Mouse (Mus musculus): ENCODE results near the gene Acbd5.
A peak's percentile ranks its signal among the peaks of the same experiment; 100 is the strongest.
"Not testable (repeated sequence)": the region's sequence is repeated elsewhere in the genome, so short reads cannot be mapped to it uniquely, and the experiment has no call there.

The Acbd5 gene

DNA sequence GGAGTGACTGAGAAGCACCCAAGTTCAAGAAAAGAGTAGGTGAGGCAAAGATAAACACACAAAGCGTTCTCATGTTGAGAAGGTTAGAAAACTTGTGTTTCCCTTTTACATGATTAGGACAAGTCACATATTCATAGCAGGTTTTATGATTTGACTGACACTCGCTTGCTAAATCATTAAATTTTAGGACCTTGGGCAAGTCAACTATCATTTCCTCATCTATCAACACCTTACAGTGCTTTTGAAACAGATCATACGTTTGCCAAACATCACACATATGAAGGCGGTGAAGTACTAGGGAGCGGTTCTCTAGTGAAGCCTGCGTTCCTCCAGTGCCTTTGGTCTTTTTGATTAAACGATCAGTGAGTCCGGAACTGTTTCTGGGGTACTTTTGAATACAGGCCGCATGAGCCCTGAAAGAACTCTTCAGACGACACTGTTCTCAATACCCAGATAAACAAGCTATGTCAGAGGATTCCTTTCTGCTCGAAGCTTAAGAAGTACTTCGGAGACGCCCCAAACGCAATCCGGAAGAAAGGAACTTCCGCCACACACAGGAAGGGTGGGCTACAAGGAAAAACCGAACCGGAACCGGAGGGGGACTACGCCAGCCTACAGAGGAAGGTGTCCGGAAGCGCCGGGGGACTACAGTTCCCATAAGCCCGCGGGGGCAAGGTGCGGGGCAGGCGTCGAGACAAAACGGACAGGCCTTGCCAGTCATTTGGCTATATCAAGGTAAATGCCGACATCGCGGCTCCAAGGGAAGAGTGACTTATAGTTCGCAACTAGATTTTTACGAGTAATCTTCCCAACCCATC, at the start of gene Acbd5:
Gene Acbd5, plus strand, starts transcription at position 616 of the 818 bp plus-strand sequence.
- peak; percentile 94 for ATAC-seq (ENCODE audit: low TSS enrichment)

DNA sequence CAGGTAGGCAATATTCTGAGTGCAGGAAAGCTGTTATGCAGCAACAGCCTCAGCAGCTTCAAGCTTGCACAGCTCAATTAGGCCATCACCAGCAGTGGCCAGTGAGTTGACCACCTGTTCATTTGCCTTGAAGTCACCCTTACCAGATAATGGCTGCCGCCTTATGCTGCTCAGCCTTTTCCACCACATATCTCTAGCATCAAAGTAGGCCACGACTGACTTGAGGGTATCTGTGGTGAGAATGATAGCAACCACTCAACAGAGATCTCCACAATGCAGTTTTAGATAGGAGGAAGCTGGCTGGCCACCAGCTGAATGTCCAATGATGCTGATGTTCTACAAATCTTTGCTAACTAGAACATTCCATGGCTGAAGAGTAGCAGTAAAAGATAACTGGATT, 48.8 kb upstream of the Acbd5 start:
- ATAC-seq (ENCODE audit: low TSS enrichment) = no peak

DNA sequence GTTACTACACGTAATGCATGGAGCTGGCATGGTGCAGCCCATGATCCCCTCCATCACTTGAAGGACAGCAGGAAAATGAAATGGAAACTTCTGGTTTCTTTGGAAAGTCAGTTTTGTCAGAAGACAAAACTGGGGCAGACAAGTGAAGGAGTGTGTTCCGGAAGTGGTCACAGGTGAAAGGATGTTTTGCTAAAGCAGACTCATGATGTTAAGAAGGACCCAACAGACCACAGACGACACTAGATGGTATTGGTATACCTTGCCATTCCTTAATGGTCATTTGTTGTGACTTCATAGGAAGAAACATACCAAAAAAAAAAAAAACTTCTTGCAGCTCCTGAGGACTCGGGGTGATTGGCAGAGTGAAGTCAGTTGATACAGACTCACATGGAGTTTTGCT, 46.6 kb upstream of the Acbd5 start:
- no peak for ATAC-seq (ENCODE audit: low TSS enrichment)

- no peak for ATAC-seq (ENCODE audit: low TSS enrichment)
Observed at GRCm38 (mm10) chr2:23021721-23022120, 46.2 kb upstream of the Acbd5 start.

GRCm38 (mm10) chr2:23023023-23023422, 44.9 kb upstream of the Acbd5 start:
- ATAC-seq (ENCODE audit: low TSS enrichment) = no peak

DNA sequence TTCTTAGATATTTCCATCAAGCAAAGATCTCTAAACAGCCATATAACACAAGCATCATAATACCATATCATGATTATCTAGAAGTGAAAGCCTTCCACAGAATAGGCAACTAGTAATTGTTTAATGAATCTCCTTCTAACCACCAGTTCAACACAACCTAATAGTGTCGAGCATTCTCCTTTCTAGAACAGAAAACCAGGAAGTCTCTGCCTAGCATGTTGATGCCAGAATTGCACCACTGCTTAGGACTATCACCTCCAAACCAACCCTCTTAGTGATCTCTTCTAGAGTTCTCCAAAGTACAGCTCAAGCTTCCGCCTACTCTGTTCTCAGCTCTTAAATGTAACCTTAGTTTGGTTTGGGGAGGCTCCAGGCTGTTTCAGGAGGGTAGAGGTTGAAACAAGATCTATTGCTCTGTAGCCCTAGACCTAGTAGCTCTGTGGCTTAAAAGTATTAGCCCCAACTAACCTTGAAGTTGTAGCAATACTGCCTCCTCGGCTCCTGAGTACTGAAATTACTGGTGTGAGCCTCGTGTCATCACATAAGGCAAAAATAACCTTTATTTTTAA, 44.2 kb upstream of the Acbd5 start:
- ATAC-seq (ENCODE audit: low TSS enrichment) = no peak

- no peak for ATAC-seq (ENCODE audit: low TSS enrichment)
Observed at GRCm38 (mm10) chr2:23026379-23026778, 41.6 kb upstream of the Acbd5 start.

GRCm38 (mm10) chr2:23028826-23029225, 39.1 kb upstream of the Acbd5 start:
- peak; percentile 57; the same call in 1 of the 2 replicates for ATAC-seq (ENCODE audit: low TSS enrichment)

DNA sequence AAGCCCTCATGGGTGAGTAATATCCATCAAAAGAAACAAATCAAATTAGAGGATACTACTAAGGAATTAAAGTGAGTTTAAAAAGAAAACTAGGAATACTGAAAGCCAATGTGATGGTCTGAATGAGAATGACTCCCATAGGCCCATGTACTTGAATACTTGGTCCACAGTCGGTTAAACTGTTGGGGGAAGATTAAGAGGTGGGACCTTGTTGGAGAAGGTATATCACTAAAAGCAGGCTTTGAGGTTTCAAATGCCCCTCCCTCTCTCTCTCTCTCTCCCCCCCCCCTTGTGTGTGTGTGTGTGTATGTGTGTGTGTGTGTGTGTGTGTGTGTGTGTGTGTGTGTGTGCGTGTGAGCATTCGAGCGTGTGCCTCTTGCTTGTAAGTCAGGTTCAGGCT, 37.3 kb upstream of the Acbd5 start:
- ATAC-seq (ENCODE audit: low TSS enrichment) = no peak

DNA sequence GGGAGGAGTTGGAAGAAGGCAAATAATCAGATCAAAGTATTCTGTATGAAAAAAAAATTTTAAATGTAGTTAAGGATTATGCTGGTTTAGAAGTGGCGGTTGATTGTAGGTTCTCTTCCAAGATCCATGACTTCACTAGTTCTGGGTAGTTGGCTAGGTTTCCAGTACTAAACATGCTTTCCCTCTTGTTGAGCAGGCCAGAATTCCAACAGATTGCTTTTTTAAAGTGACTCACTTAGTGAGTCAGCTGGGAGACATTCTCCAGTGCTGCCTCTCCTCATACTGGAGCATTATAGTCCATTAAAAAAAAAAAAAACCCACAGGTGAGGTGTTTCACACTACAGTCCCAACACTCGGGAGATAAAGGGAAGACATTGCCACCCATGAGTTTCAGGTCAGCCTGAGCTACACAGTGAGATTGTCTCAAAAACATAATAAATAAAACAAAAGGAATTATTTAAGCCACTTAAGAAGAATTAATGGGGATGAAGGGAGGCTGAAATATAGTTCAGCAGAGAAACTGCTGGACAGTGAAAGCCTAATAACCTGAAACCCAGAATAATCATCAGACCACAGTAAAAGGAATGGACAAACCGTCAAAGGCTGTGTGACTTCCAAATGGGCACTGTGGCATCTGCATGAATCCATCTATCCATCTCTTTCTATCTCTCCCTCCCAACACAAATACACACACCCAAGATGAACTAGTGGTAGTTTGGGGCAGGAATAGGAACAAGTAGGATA, 33.1 kb upstream of the Acbd5 start:
- peak; percentile 83 for ATAC-seq (ENCODE audit: low TSS enrichment)

DNA sequence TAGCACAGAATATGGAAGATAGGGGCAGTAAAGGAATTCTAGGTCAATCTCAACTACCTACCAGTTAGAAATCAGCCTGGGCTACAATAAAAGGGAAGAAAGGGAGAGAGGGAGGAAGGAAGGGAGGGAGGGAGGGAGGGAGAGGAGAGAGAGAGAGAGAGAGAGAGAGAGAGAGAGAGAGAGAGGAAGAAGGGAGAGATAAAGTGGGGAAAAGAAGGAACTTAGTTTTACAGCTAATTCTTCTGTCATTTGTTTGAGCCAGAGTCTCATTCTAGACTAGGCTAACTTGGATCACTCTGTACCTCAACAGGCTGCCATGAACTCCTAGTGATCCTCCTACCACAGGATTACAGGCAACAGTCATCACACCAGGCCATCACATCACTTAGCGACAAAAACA, 32.5 kb upstream of the Acbd5 start:
- ATAC-seq (ENCODE audit: low TSS enrichment) = no peak

DNA sequence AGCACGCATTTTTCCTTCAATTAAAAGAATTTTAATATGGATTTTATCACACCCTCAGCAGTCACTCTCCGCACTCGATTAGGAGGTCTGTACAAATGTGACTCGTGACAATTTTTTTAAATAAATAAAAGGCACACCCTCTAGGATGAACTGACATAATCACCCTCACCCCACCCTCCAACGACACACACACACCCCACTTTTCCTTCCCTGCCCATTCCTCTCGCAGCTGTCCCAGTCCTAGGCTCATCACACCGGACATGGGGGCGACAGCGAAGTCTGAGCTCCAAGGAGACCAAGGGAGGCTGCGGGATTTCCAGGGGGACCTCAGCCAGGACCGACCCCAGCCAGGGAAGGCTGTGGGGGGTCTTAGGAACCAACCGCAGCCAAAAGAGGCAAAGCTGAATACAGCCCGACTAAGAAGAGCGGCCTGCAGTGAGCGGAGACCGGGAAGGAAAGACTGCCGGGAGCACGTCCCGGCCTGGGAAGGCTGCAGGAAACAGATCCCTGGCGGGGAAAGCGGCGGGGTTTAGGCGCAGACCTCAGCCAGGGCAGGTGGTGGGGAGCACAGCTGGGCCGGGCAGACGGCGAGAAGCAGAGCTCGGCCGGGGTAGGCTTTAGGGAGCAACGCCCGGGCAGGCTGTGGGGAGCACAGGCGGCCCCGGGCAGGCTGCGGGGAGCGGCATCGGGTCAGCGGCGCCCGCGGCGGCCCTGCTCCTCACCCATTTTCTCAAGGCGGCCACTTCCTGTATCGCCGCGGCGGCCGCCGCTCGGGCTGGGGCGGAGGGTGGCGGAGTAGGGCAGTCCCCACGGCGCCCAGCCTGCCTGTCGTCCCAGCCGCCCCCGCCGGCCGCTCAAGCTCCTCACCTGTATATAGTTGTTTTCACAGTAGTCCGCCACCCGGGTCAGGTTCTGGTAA, 28.6 kb upstream of the Acbd5 start:
- ATAC-seq (ENCODE audit: low TSS enrichment) = peak; percentile 55

- ATAC-seq (ENCODE audit: low TSS enrichment) = peak; percentile 95
Observed at GRCm38 (mm10) chr2:23040001-23040646, 27.8 kb upstream of the Acbd5 start, which contains the start of gene Abi1. Gene Abi1, minus strand, starts transcription at chr2:23040241.

DNA sequence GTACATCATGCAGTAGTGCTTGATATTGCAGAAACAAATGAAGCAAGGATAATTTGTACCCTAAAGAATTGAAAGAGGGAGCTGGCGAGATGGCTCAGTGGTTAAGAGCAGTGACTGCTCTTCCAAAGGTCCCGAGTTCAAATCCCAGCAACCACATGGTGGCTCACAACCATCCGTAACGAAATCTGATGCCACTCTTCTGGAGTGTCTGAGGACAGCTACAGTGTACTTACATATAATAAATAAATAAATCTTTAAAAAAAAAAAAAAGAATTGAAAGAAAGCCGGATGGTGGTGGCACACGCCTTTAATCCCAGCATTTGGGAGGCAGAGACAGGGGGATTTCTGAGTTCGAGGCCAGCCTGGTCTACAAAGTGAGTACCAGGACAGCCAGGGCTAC, 27.3 kb upstream of the Acbd5 start:
- not testable (repeated sequence) for ATAC-seq (ENCODE audit: low TSS enrichment)

DNA sequence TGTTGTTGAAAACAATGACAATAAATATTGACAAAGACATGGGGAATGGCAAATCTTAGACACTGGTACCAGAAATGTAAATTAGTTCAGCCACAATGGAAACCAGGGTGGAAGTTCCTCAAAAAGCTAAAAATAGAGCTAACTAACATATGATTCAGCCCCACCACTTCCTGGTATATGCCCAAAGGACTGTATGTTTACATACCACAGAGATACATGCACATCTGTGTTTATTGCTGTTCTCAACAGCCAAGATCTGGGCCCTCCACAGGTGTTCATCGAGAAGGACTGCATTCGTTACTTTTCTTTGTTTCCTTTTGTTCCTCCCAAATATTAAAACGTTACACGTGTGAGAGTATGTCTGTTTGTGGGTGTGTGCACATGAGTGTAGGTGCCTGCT, 26.5 kb upstream of the Acbd5 start:
- no peak for ATAC-seq (ENCODE audit: low TSS enrichment)

DNA sequence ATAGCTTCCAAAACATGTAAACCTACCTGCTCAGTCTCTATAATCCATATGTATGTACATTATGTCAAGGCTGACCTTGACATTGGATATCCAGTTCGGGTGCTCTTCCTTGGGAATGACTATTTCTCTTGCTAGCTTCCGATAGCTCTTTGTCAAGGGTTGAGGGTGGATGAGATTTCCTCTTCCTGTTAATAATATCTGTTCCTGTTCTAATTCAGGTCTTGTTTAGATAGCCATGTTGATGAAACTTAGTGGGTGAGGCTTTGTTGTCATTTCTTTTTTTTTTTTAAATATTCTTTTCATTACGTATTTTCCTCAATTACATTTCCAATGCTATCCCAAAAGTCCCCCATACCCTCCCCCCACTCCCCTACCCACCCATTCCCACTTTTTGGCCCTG, 25.8 kb upstream of the Acbd5 start:
- no peak for ATAC-seq (ENCODE audit: low TSS enrichment)

DNA sequence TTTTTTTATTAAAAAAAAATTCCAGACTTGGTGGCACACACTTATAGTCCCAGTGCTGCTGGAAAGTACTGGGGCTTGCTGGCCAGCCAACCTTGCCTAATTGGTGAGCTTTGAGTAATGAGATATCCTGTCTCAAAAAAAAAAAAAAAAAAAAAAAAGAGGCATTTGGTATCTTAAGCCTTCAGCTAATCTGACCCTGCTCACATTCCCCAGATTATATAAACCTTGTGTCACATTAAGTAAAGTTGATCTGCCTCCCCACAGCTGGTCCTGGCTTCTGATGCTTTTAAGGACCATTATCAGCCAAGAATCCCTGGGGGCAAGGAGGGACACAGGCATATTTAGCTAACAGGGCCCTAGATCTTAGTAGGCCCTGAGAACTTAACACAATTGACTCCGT, 22.3 kb upstream of the Acbd5 start:
- no peak for ATAC-seq (ENCODE audit: low TSS enrichment)

DNA sequence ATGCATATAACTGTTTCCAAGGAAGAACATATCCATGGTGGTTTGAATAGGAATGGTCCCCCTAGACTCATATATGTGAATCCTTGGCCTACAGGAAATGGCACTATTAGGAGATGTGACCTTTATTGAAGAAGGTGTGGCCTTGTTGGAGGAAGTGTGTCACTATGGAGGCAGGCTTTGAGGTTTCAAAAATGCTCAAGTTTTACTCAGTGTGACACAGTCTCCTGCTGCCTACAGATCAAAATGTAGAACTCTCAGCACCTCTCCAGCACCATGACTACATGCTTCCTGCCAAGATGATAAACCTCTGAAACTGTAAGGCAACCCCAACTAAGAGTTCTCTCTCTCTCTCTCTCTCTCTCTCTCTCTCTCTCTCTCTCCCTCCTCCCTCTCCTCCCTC, 20.0 kb upstream of the Acbd5 start:
- no peak for ATAC-seq (ENCODE audit: low TSS enrichment)

- peak; percentile 78 for ATAC-seq (ENCODE audit: low TSS enrichment)
Observed at GRCm38 (mm10) chr2:23051890-23052289, 16.1 kb upstream of the Acbd5 start.

DNA sequence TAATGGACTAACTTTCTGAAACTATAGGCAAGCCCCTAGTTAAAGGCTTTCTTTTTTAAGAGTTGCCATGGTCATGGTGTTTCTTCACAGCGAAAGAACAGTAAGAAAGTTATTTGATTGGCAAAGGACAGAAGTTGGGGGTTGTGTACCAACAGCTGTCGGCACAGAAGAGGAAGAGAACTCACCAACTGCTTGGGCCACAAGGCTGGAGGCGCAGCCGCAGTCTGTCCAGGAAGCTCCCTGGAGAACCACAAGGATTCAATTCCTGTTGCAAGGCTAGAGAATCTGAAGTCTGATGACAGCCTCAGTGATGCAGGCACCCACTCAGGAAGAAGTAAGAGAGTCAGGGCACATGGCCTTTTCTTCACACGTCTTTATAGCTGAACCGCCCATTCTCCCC, 15.4 kb upstream of the Acbd5 start:
- ATAC-seq (ENCODE audit: low TSS enrichment) = no peak

DNA sequence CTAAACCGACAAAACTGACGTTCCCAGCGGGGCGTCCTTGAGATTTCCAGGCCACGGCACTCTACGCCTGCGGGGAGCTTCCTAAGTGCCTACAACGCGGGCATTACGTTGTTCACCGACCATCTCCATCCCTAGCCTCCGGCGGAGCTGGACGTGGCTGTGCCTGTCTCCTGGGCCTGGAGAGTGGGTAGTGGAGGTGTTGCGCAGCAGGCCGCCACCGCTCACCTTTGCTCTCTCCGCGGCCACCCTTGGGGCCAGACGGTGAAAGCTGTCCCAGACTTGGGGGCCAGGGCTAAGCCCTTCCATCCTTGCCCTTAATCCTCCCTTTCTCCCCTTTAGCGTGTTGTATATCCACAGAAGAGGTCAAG, 387 bp downstream of the Acbd5 start:
- ATAC-seq (ENCODE audit: low TSS enrichment) = peak; percentile 56

All from frontal cortex, adult (tissue).